12 mouse cellular contexts compared by ENCODE assay signal in genomic region chr6:32583582-32583981, GRCm38 (mm10). TPM values are rescaled to one million over a fixed set of nuclear protein-coding genes. Genes with fewer than 3 reads are reported as not detected.
DNase-seq lines count a peak whose midpoint lies in the region; ATAC-seq and TF ChIP-seq lines count a peak whose summit lies in the region.
"Had no signal": no experiment of that assay in that cellular context is flagged by ENCODE, and none has a peak within 500 bp of the region (broad histone marks: within the 10 kb centered on the region; RNA-seq: fewer than 3 reads in every experiment).

No protein-coding gene starts in this region.

- H3K36me3 ChIP-seq in heart, embryonic 11.5 days (ENCODE audit: control insufficient read depth, insufficient read depth, low read length): no peaks in the 10 kb centered on the region
- H3K36me3 ChIP-seq: lung, embryonic 15.5 days had no signal

- WGBS in heart, embryonic 11.5 days (ENCODE audit: insufficient replicate concordance): 14% methylated on average over 3 of the region's 3 CpGs

- H3K27ac ChIP-seq in heart, embryonic 11.5 days (ENCODE audit: low read depth, low read length): no peak overlapping the region
- no peak overlapping the region for H3K27ac ChIP-seq in gastrocnemius, adult 2 months
- H3K27ac ChIP-seq: lung, embryonic 15.5 days had no signal

- intact Hi-C loops in heart, postnatal 25 days (cut with DNase I): loop anchor here (5.0 kb wide), 1 partner anchor 46 kb away; no protein-coding TSS in a partner anchor
- intact Hi-C loops in gastrocnemius, adult 2 months (cut with DNase I): no loop called here

- ATAC-seq in heart, embryonic 11.5 days (replicated peaks; ENCODE audit: insufficient number of reproducible peaks, low FRiP score, low TSS enrichment): no peak
- ATAC-seq in erythroid progenitor cell, adult 5-6 weeks (replicated peaks; ENCODE audit: low FRiP score, poor library complexity, severe bottlenecking): no peak
- ATAC-seq: intestine, embryonic 16.5 days had no signal

- H3K9me3 ChIP-seq in heart, embryonic 11.5 days (replicated peaks; ENCODE audit: control insufficient read depth, low read length): no peaks in the 10 kb centered on the region
- H3K9me3 ChIP-seq: lung, embryonic 15.5 days had no signal

- H3K9ac ChIP-seq in heart, embryonic 11.5 days (ENCODE audit: low read depth, low read length): no peak overlapping the region; the same call in 1 of the 2 replicates
- H3K9ac ChIP-seq: lung, embryonic 15.5 days had no signal

- H3K27me3 ChIP-seq in heart, embryonic 11.5 days (ENCODE audit: control insufficient read depth, insufficient read depth, low read length): 0 out of 2 replicates have a peak, but pooled peaks cover 2% of the 10 kb centered on the region

- no peak for DNase-seq in heart, postnatal 25 days (ENCODE audit: low spot score)
- DNase-seq in embryo, embryonic 10 days (ENCODE audit: low spot score): peak; percentile 44
- DNase-seq in heart, postnatal 4 days: peak; percentile 19
- DNase-seq in neural tube, embryonic 10.5 days (ENCODE audit: extremely low spot score, low spot score): peak; percentile 33
- DNase-seq in gastrocnemius, adult 2 months: no peak
- DNase-seq in natural killer cell, adult 2 months (ENCODE audit: low spot score in 2 of 2): no peak

- H3K4me3 ChIP-seq in heart, embryonic 11.5 days (ENCODE audit: low read depth, low read length): no peak overlapping the region
- no peak overlapping the region for H3K4me3 ChIP-seq in gastrocnemius, adult 2 months
- H3K4me3 ChIP-seq: erythroblast, embryonic 14.5 days; lung, embryonic 15.5 days had no signal

- peaks cover 27% of the 10 kb centered on the region for H3K4me1 ChIP-seq in heart, embryonic 11.5 days (ENCODE audit: control insufficient read depth, insufficient read depth, low read length)

- no peak for TF ChIP-seq CTCF in gastrocnemius, adult 2 months (IDR thresholded peaks at IDR 0.05)

- H3K4me2 ChIP-seq in heart, embryonic 11.5 days: peak overlapping the region; percentile 95
- H3K4me2 ChIP-seq: lung, embryonic 15.5 days had no signal

RNA-seq across cellular contexts. Expression of gene Plxna4, which starts 4.4 kb away (rescaled TPM):
- 9.1 and 9.3 TPM in 2 replicates for polyA plus RNA-seq in heart, embryonic 11.5 days (2014; fragmentation: Nextera tagmentation; extraction: Ambion mirVana)
- total RNA-seq in heart, postnatal 25 days (2021): 10 to 100 TPM; 12.7 to 14.1 TPM
- total RNA-seq in heart, postnatal 4 days (2021): 10 to 100 TPM; 34.3 TPM
- 1 to 10 TPM; 1.4 to 4.6 TPM for total RNA-seq in gastrocnemius, adult 2 months (2021)
- not detected in 2 replicates for total RNA-seq in erythroid progenitor cell, adult 5-6 weeks (2015; ENCODE audit: low replicate concordance)
- total RNA-seq in erythroid progenitor cell, adult 5-6 weeks (2017; ENCODE audit: low replicate concordance): 0.13 TPM in 1 of 2 replicates, not detected in the other
- total RNA-seq: CH12.LX had no signal

Comparison
In these comparisons a context has a peak if more than half of its experiments do, and no peak if none do; other contexts are left out.
1. DNase-seq: peak in embryo, embryonic 10 days (single experiment), heart, postnatal 4 days (single experiment) and neural tube, embryonic 10.5 days (single experiment); none in heart, postnatal 25 days (single experiment), gastrocnemius, adult 2 months (single experiment) and natural killer cell, adult 2 months (0 of 2).